ENCODE assay signal across 16 mouse cellular contexts in genomic region chr7:105783861-105784260, GRCm38 (mm10). TPM values are rescaled to one million over a fixed set of nuclear protein-coding genes. Genes with fewer than 3 reads are reported as not detected.
DNase-seq lines count a peak whose midpoint lies in the region; ATAC-seq lines count a peak whose summit lies in the region.
"Had no signal": no experiment of that assay in that cellular context is flagged by ENCODE, and none has a peak within 500 bp of the region (broad histone marks: within the 10 kb centered on the region; RNA-seq: fewer than 3 reads in every experiment).

No protein-coding gene starts in this region.

- no peaks in the 10 kb centered on the region for H3K27me3 ChIP-seq in embryonic facial prominence, embryonic 12.5 days
- peaks cover 14% of the 10 kb centered on the region for H3K27me3 ChIP-seq in embryonic facial prominence, embryonic 10.5 days (replicated peaks; ENCODE audit: low read depth, poor library complexity, severe bottlenecking)
- no peaks in the 10 kb centered on the region for H3K27me3 ChIP-seq in hindbrain, embryonic 13.5 days
- peaks cover 9% of the 10 kb centered on the region for H3K27me3 ChIP-seq in hindbrain, embryonic 10.5 days (ENCODE audit: insufficient read depth, poor library complexity, severe bottlenecking)
- H3K27me3 ChIP-seq in embryonic facial prominence, embryonic 15.5 days = no peaks in the 10 kb centered on the region
- H3K27me3 ChIP-seq in midbrain, embryonic 14.5 days (ENCODE audit: control insufficient read depth, insufficient read depth, low read length) = no peaks in the 10 kb centered on the region
- H3K27me3 ChIP-seq: limb, embryonic 15.5 days; lung, embryonic 15.5 days had no signal

- WGBS in embryonic facial prominence, embryonic 12.5 days = 25% methylated on average over 4 of the region's 4 CpGs
- WGBS in embryonic facial prominence, embryonic 10.5 days = 31% methylated on average over 4 of the region's 4 CpGs
- WGBS in hindbrain, embryonic 13.5 days = 51% methylated on average over 4 of the region's 4 CpGs
- WGBS in hindbrain, embryonic 10.5 days = 43% methylated on average over 4 of the region's 4 CpGs
- WGBS in embryonic facial prominence, embryonic 15.5 days = 32% methylated on average over 4 of the region's 4 CpGs
- 53% methylated on average over 4 of the region's 4 CpGs for WGBS in midbrain, embryonic 14.5 days

- peak overlapping the region; percentile 15; the same call in 1 of the 2 replicates for H3K4me3 ChIP-seq in embryonic facial prominence, embryonic 12.5 days
- H3K4me3 ChIP-seq in embryonic facial prominence, embryonic 10.5 days = no peak overlapping the region
- H3K4me3 ChIP-seq in hindbrain, embryonic 13.5 days = peak overlapping the region; percentile 90; the same call in 1 of the 2 replicates
- H3K4me3 ChIP-seq in hindbrain, embryonic 10.5 days = no peak overlapping the region
- 0 out of 2 replicates have a peak overlapping the region, but pooled peaks have one; percentile 4 for H3K4me3 ChIP-seq in embryonic facial prominence, embryonic 15.5 days (replicated peaks)
- H3K4me3 ChIP-seq in midbrain, embryonic 14.5 days (replicated peaks; ENCODE audit: low read depth, low read length) = no peak overlapping the region
- H3K4me3 ChIP-seq: limb, embryonic 15.5 days; lung, embryonic 15.5 days had no signal

- intact Hi-C loops in left cerebral cortex, postnatal 4 days (cut with DNase I) = no loop called here

- H3K27ac ChIP-seq in embryonic facial prominence, embryonic 12.5 days = no peak overlapping the region
- H3K27ac ChIP-seq in embryonic facial prominence, embryonic 10.5 days (replicated peaks) = no peak overlapping the region
- no peak overlapping the region for H3K27ac ChIP-seq in hindbrain, embryonic 13.5 days
- no peak overlapping the region for H3K27ac ChIP-seq in hindbrain, embryonic 10.5 days
- H3K27ac ChIP-seq in embryonic facial prominence, embryonic 15.5 days (replicated peaks) = no peak overlapping the region
- no peak overlapping the region for H3K27ac ChIP-seq in midbrain, embryonic 14.5 days (replicated peaks; ENCODE audit: low read depth, low read length)

- peaks cover 38% of the 10 kb centered on the region for H3K36me3 ChIP-seq in embryonic facial prominence, embryonic 12.5 days
- peaks cover 71% of the 10 kb centered on the region for H3K36me3 ChIP-seq in embryonic facial prominence, embryonic 10.5 days (replicated peaks)
- peaks cover 57% of the 10 kb centered on the region for H3K36me3 ChIP-seq in hindbrain, embryonic 13.5 days
- peaks cover 65% of the 10 kb centered on the region for H3K36me3 ChIP-seq in hindbrain, embryonic 10.5 days
- peaks cover 17% of the 10 kb centered on the region for H3K36me3 ChIP-seq in embryonic facial prominence, embryonic 15.5 days
- H3K36me3 ChIP-seq in midbrain, embryonic 14.5 days (ENCODE audit: control insufficient read depth, insufficient read depth, low read length) = peaks cover 69% of the 10 kb centered on the region

- H3K4me2 ChIP-seq in embryonic facial prominence, embryonic 12.5 days (replicated peaks) = peak overlapping the region; percentile 89; the same call in 1 of the 2 replicates
- H3K4me2 ChIP-seq in hindbrain, embryonic 13.5 days = peak overlapping the region; percentile 94
- H3K4me2 ChIP-seq in embryonic facial prominence, embryonic 15.5 days (replicated peaks) = no peak overlapping the region; the same call in 1 of the 2 replicates
- peak overlapping the region; percentile 85 for H3K4me2 ChIP-seq in midbrain, embryonic 14.5 days (ENCODE audit: low read length)

- H3K4me1 ChIP-seq in embryonic facial prominence, embryonic 12.5 days = peaks cover 51% of the 10 kb centered on the region
- H3K4me1 ChIP-seq in embryonic facial prominence, embryonic 10.5 days = peaks cover 65% of the 10 kb centered on the region
- H3K4me1 ChIP-seq in hindbrain, embryonic 13.5 days (replicated peaks) = peaks cover 81% of the 10 kb centered on the region
- peaks cover 68% of the 10 kb centered on the region for H3K4me1 ChIP-seq in hindbrain, embryonic 10.5 days (replicated peaks)
- peaks cover 58% of the 10 kb centered on the region for H3K4me1 ChIP-seq in embryonic facial prominence, embryonic 15.5 days
- H3K4me1 ChIP-seq in midbrain, embryonic 14.5 days (ENCODE audit: control insufficient read depth, insufficient read depth, low read length) = peaks cover 45% of the 10 kb centered on the region

- ATAC-seq in embryonic facial prominence, embryonic 12.5 days (ENCODE audit: insufficient number of reproducible peaks, insufficient read depth, low FRiP score, low TSS enrichment) = no peak
- no peak for ATAC-seq in hindbrain, embryonic 13.5 days (ENCODE audit: low FRiP score)
- no peak for ATAC-seq in embryonic facial prominence, embryonic 15.5 days (ENCODE audit: insufficient number of reproducible peaks, low FRiP score, low TSS enrichment, low read depth)
- no peak for ATAC-seq in midbrain, embryonic 14.5 days (ENCODE audit: low FRiP score, low TSS enrichment)

- DNase-seq in embryonic facial prominence, embryonic 10.5 days (ENCODE audit: low spot score) = no peak
- DNase-seq in hindbrain, embryonic 10.5 days (ENCODE audit: low spot score) = no peak
- no peak for DNase-seq in midbrain, embryonic 14.5 days
- DNase-seq in lung, postnatal 25 days (ENCODE audit: low spot score) = no peak
- DNase-seq in left cerebral cortex, postnatal 4 days = no peak
- DNase-seq: adrenal gland, postnatal 10 days; cerebellum, postnatal 25 days; heart, postnatal 36 days; kidney, adult 18-20 months; right cerebral cortex, postnatal 14 days; thymus, adult 2 months had no signal

- H3K9me3 ChIP-seq in embryonic facial prominence, embryonic 12.5 days = no peaks in the 10 kb centered on the region
- H3K9me3 ChIP-seq in embryonic facial prominence, embryonic 10.5 days = no peaks in the 10 kb centered on the region
- no peaks in the 10 kb centered on the region for H3K9me3 ChIP-seq in hindbrain, embryonic 13.5 days
- no peaks in the 10 kb centered on the region for H3K9me3 ChIP-seq in hindbrain, embryonic 10.5 days
- no peaks in the 10 kb centered on the region for H3K9me3 ChIP-seq in embryonic facial prominence, embryonic 15.5 days (replicated peaks)
- H3K9me3 ChIP-seq in midbrain, embryonic 14.5 days (ENCODE audit: control insufficient read depth, low read length) = no peaks in the 10 kb centered on the region
- H3K9me3 ChIP-seq: limb, embryonic 15.5 days; lung, embryonic 15.5 days had no signal

- H3K9ac ChIP-seq in embryonic facial prominence, embryonic 12.5 days = 0 out of 2 replicates have a peak overlapping the region, but pooled peaks have one; percentile 20
- H3K9ac ChIP-seq in hindbrain, embryonic 13.5 days = peak overlapping the region; percentile 63
- no peak overlapping the region for H3K9ac ChIP-seq in embryonic facial prominence, embryonic 15.5 days
- no peak overlapping the region for H3K9ac ChIP-seq in midbrain, embryonic 14.5 days (replicated peaks; ENCODE audit: low read length)
- H3K9ac ChIP-seq: limb, embryonic 15.5 days; lung, embryonic 15.5 days had no signal

RNA-seq across cellular contexts. Expression of gene Dchs1, which starts 3.6 kb away (rescaled TPM):
- 27.3 and 28.5 TPM in 2 replicates for polyA plus RNA-seq in embryonic facial prominence, embryonic 12.5 days (2016; fragmentation: Nextera tagmentation; extraction: Ambion mirVana)
- polyA plus RNA-seq in embryonic facial prominence, embryonic 10.5 days (2016; fragmentation: Nextera tagmentation; extraction: Ambion mirVana) = 13.7 and 14.8 TPM in 2 replicates
- 15.8 and 16.1 TPM in 2 replicates for polyA plus RNA-seq in hindbrain, embryonic 13.5 days (2015; fragmentation: Nextera tagmentation; extraction: Ambion mirVana)
- 9.3 and 13.4 TPM in 2 replicates for polyA plus RNA-seq in hindbrain, embryonic 10.5 days (2016; fragmentation: Nextera tagmentation; extraction: Ambion mirVana)
- polyA plus RNA-seq in embryonic facial prominence, embryonic 15.5 days (2015; fragmentation: Nextera tagmentation; extraction: Ambion mirVana) = 15.5 and 17.7 TPM in 2 replicates
- 22.4 and 26.1 TPM in 2 replicates for polyA plus RNA-seq in midbrain, embryonic 14.5 days (2014; fragmentation: Nextera tagmentation; extraction: Ambion mirVana)
- total RNA-seq in left cerebral cortex, postnatal 4 days (2021) = 10 to 100 TPM; 84.6 to 90.6 TPM

RNA-seq across cellular contexts. Expression of gene Mrpl17, which starts 27.0 kb away (rescaled TPM):
- 317 and 324 TPM in 2 replicates for polyA plus RNA-seq in embryonic facial prominence, embryonic 12.5 days (2016; fragmentation: Nextera tagmentation; extraction: Ambion mirVana)
- 329 and 340 TPM in 2 replicates for polyA plus RNA-seq in embryonic facial prominence, embryonic 10.5 days (2016; fragmentation: Nextera tagmentation; extraction: Ambion mirVana)
- 210 and 219 TPM in 2 replicates for polyA plus RNA-seq in hindbrain, embryonic 13.5 days (2015; fragmentation: Nextera tagmentation; extraction: Ambion mirVana)
- 298 and 325 TPM in 2 replicates for polyA plus RNA-seq in hindbrain, embryonic 10.5 days (2016; fragmentation: Nextera tagmentation; extraction: Ambion mirVana)
- 345 and 355 TPM in 2 replicates for polyA plus RNA-seq in embryonic facial prominence, embryonic 15.5 days (2015; fragmentation: Nextera tagmentation; extraction: Ambion mirVana)
- polyA plus RNA-seq in midbrain, embryonic 14.5 days (2014; fragmentation: Nextera tagmentation; extraction: Ambion mirVana) = 186 and 200 TPM in 2 replicates
- 10 to 100 TPM; 76.5 to 87.4 TPM for total RNA-seq in left cerebral cortex, postnatal 4 days (2021)

RNA-seq across cellular contexts. Expression of gene Tpp1, which starts 31.8 kb away (rescaled TPM):
- 41.9 and 43.3 TPM in 2 replicates for polyA plus RNA-seq in embryonic facial prominence, embryonic 12.5 days (2016; fragmentation: Nextera tagmentation; extraction: Ambion mirVana)
- polyA plus RNA-seq in embryonic facial prominence, embryonic 10.5 days (2016; fragmentation: Nextera tagmentation; extraction: Ambion mirVana) = 45.0 and 49.2 TPM in 2 replicates
- polyA plus RNA-seq in hindbrain, embryonic 13.5 days (2015; fragmentation: Nextera tagmentation; extraction: Ambion mirVana) = 39.9 and 46.8 TPM in 2 replicates
- 57.8 and 59.2 TPM in 2 replicates for polyA plus RNA-seq in hindbrain, embryonic 10.5 days (2016; fragmentation: Nextera tagmentation; extraction: Ambion mirVana)
- 67.0 and 82.0 TPM in 2 replicates for polyA plus RNA-seq in embryonic facial prominence, embryonic 15.5 days (2015; fragmentation: Nextera tagmentation; extraction: Ambion mirVana)
- 22.5 and 49.5 TPM in 2 replicates for polyA plus RNA-seq in midbrain, embryonic 14.5 days (2014; fragmentation: Nextera tagmentation; extraction: Ambion mirVana)
- total RNA-seq in left cerebral cortex, postnatal 4 days (2021) = 10 to 100 TPM; 16.0 to 24.7 TPM

RNA-seq across cellular contexts. Expression of gene Taf10, which starts 39.7 kb away (rescaled TPM):
- polyA plus RNA-seq in embryonic facial prominence, embryonic 12.5 days (2016; fragmentation: Nextera tagmentation; extraction: Ambion mirVana) = 175 TPM in 2 replicates
- 154 and 163 TPM in 2 replicates for polyA plus RNA-seq in embryonic facial prominence, embryonic 10.5 days (2016; fragmentation: Nextera tagmentation; extraction: Ambion mirVana)
- 111 and 122 TPM in 2 replicates for polyA plus RNA-seq in hindbrain, embryonic 13.5 days (2015; fragmentation: Nextera tagmentation; extraction: Ambion mirVana)
- polyA plus RNA-seq in hindbrain, embryonic 10.5 days (2016; fragmentation: Nextera tagmentation; extraction: Ambion mirVana) = 177 and 188 TPM in 2 replicates
- 128 and 131 TPM in 2 replicates for polyA plus RNA-seq in embryonic facial prominence, embryonic 15.5 days (2015; fragmentation: Nextera tagmentation; extraction: Ambion mirVana)
- 131 and 152 TPM in 2 replicates for polyA plus RNA-seq in midbrain, embryonic 14.5 days (2014; fragmentation: Nextera tagmentation; extraction: Ambion mirVana)
- total RNA-seq in left cerebral cortex, postnatal 4 days (2021) = 100 to 1,000 TPM; 109 to 110 TPM

RNA-seq across cellular contexts. Expression of gene Rrp8, which starts 46.7 kb away (rescaled TPM):
- polyA plus RNA-seq in embryonic facial prominence, embryonic 12.5 days (2016; fragmentation: Nextera tagmentation; extraction: Ambion mirVana) = 43.3 and 46.1 TPM in 2 replicates
- polyA plus RNA-seq in embryonic facial prominence, embryonic 10.5 days (2016; fragmentation: Nextera tagmentation; extraction: Ambion mirVana) = 45.3 and 45.4 TPM in 2 replicates
- 25.8 and 28.0 TPM in 2 replicates for polyA plus RNA-seq in hindbrain, embryonic 13.5 days (2015; fragmentation: Nextera tagmentation; extraction: Ambion mirVana)
- 33.6 and 36.2 TPM in 2 replicates for polyA plus RNA-seq in hindbrain, embryonic 10.5 days (2016; fragmentation: Nextera tagmentation; extraction: Ambion mirVana)
- polyA plus RNA-seq in embryonic facial prominence, embryonic 15.5 days (2015; fragmentation: Nextera tagmentation; extraction: Ambion mirVana) = 35.4 and 40.9 TPM in 2 replicates
- 18.6 and 24.4 TPM in 2 replicates for polyA plus RNA-seq in midbrain, embryonic 14.5 days (2014; fragmentation: Nextera tagmentation; extraction: Ambion mirVana)
- 10 to 100 TPM; 11.3 to 13.9 TPM for total RNA-seq in left cerebral cortex, postnatal 4 days (2021)

Comparison
In these comparisons a context has a peak if more than half of its experiments do, and no peak if none do; other contexts are left out.
1. H3K4me3 ChIP-seq: peak in embryonic facial prominence, embryonic 12.5 days (single experiment), hindbrain, embryonic 13.5 days (single experiment) and embryonic facial prominence, embryonic 15.5 days (single experiment); none in embryonic facial prominence, embryonic 10.5 days (single experiment), hindbrain, embryonic 10.5 days (single experiment) and midbrain, embryonic 14.5 days (single experiment).
2. H3K9ac ChIP-seq: peak in embryonic facial prominence, embryonic 12.5 days (single experiment) and hindbrain, embryonic 13.5 days (single experiment); none in embryonic facial prominence, embryonic 15.5 days (single experiment) and midbrain, embryonic 14.5 days (single experiment).